Mouse (Mus musculus) MEL (cell line): ENCODE data around the gene Brdt. TPM values are rescaled to one million over a fixed set of nuclear protein-coding genes. Genes with fewer than 3 reads are reported as not detected.

Experiments
- DNase-seq: peaks from one replicate; pipeline ENCODE4 v3.0.0; 2011; ENCODE audit warnings: low read depth, low spot score
- H3K27ac ChIP-seq: 2 replicates; pipeline ENCODE4 v1.5.1; 2012; ENCODE audit warnings: low read depth, mild to moderate bottlenecking, control low read depth, low read length, moderate library complexity; ENCODE audit not compliant: control insufficient read depth
- H3K27me3 ChIP-seq, 2 experiments: fragments of 150-350 bp in 1 of 2; sonication (generic) in 1 of 2; 2 replicates each; pipeline ENCODE4 v1.6.1; 2012; ENCODE audit warnings: low read length in 2 of 2, mild to moderate bottlenecking in 2 of 2, improper control_type of control experiment in 1 of 2, moderate library complexity in 1 of 2; ENCODE audit not compliant: insufficient read depth in 2 of 2, control insufficient read depth in 1 of 2
- H3K36me3 ChIP-seq, 2 experiments: 2 replicates each; pipeline ENCODE4 v1.6.1; 2012 to 2014; ENCODE audit warnings: low read length in 2 of 2, improper control_type of control experiment in 1 of 2, inconsistent platforms in 1 of 2, mild to moderate bottlenecking in 1 of 2; ENCODE audit not compliant: insufficient read depth in 2 of 2, control insufficient read depth in 1 of 2
- H3K4me1 ChIP-seq, 2 experiments: fragments of 150-350 bp in 1 of 2; sonication (generic) in 1 of 2; 2 replicates each; pipeline ENCODE4 v1.6.1; 2012; ENCODE audit warnings: low read length in 2 of 2, improper control_type of control experiment in 1 of 2, mild to moderate bottlenecking in 1 of 2; ENCODE audit not compliant: insufficient read depth in 2 of 2, control insufficient read depth in 1 of 2
- H3K4me3 ChIP-seq, 2 experiments: fragments of 150-350 bp in 1 of 2; sonication (generic) in 1 of 2; 2 replicates each; pipeline ENCODE4 v1.5.1; 2012; ENCODE audit warnings: low read depth in 2 of 2, low read length in 2 of 2, mild to moderate bottlenecking in 2 of 2, moderate library complexity in 2 of 2, control low read depth in 1 of 2, improper control_type of control experiment in 1 of 2; ENCODE audit not compliant: control insufficient read depth in 1 of 2, insufficient read depth in 1 of 2
- H3K79me2 ChIP-seq: 2 replicates; pipeline ENCODE4 v1.6.1; 2012; ENCODE audit warnings: mild to moderate bottlenecking, low read length, moderate library complexity; ENCODE audit not compliant: control insufficient read depth, poor library complexity, insufficient read depth
- H3K9ac ChIP-seq: 2 replicates; pipeline ENCODE4 v1.6.1; 2012; ENCODE audit warnings: low read depth, mild to moderate bottlenecking, control low read depth, low read length, moderate library complexity; ENCODE audit not compliant: control insufficient read depth, poor library complexity, severe bottlenecking
- H3K9me3 ChIP-seq: fragments of 150-350 bp; sonication (generic); replicated peaks from 2 replicates; pipeline ENCODE4 v1.6.1; 2012; ENCODE audit warnings: mild to moderate bottlenecking, low read length, improper control_type of control experiment, moderate library complexity; ENCODE audit not compliant: insufficient read depth
- BHLHE40 ChIP-seq: IDR thresholded peaks from 2 replicates; pipeline ENCODE4 v1.6.1; 2012; ENCODE audit warnings: low read depth, mild to moderate bottlenecking, inconsistent platforms, low read length, improper control_type of control experiment, borderline replicate concordance
- CHD1 ChIP-seq: IDR thresholded peaks from 2 replicates; pipeline ENCODE4 v1.6.1; 2012; ENCODE audit warnings: low read depth, mild to moderate bottlenecking, inconsistent platforms, low read length, improper control_type of control experiment
- CTCF ChIP-seq, 3 experiments: IDR thresholded peaks in 2 of 3; conservative IDR thresholded peaks in 1 of 3; 2 replicates each; pipeline ENCODE4 v1.5.1; 2011 to 2012; ENCODE audit warnings: low read length in 3 of 3, low read depth in 2 of 3, mild to moderate bottlenecking in 2 of 3, improper control_type of control experiment in 1 of 3, inconsistent platforms in 1 of 3, mixed read lengths in 1 of 3, moderate library complexity in 1 of 3; ENCODE audit not compliant: control insufficient read depth in 1 of 3, insufficient read depth in 1 of 3, poor library complexity in 1 of 3, severe bottlenecking in 1 of 3
- E2F4 ChIP-seq: IDR thresholded peaks from 2 replicates; pipeline ENCODE4 v1.6.1; 2011; ENCODE audit warnings: low read depth, low read length, improper control_type of control experiment, borderline replicate concordance
- GABPA ChIP-seq: IDR thresholded peaks from 2 replicates; pipeline ENCODE4 v1.6.1; 2012; ENCODE audit warnings: low read depth, mild to moderate bottlenecking, inconsistent platforms, low read length, improper control_type of control experiment, moderate library complexity
- JUND ChIP-seq: IDR thresholded peaks from 2 replicates; pipeline ENCODE4 v1.6.1; 2011; ENCODE audit warnings: low read depth, mild to moderate bottlenecking, improper control_type of control experiment, low read length
- KAT2A ChIP-seq: conservative IDR thresholded peaks from 2 replicates; pipeline ENCODE4 v1.6.1; 2012; ENCODE audit warnings: low read depth, low read length, improper control_type of control experiment, inconsistent platforms
- MAX ChIP-seq: IDR thresholded peaks from 2 replicates; pipeline ENCODE4 v1.6.1; 2011; ENCODE audit warnings: low read length, improper control_type of control experiment
- MEF2A ChIP-seq: IDR thresholded peaks from 2 replicates; pipeline ENCODE4 v1.6.1; 2014; ENCODE audit warnings: low read depth, mild to moderate bottlenecking, inconsistent platforms, low read length, improper control_type of control experiment; ENCODE audit not compliant: poor library complexity, insufficient replicate concordance, severe bottlenecking; ENCODE audit errors: extremely low read depth
- MXI1 ChIP-seq: IDR thresholded peaks from 2 replicates; pipeline ENCODE4 v1.6.1; 2011; ENCODE audit warnings: mild to moderate bottlenecking, low read depth, low read length, improper control_type of control experiment
- MYB ChIP-seq: IDR thresholded peaks from 2 replicates; pipeline ENCODE4 v1.6.1; 2011; ENCODE audit warnings: mild to moderate bottlenecking, low read depth, low read length, improper control_type of control experiment
- MYC ChIP-seq: IDR thresholded peaks from 2 replicates; pipeline ENCODE4 v1.6.1; 2011; ENCODE audit warnings: low read depth, mild to moderate bottlenecking, low read length, improper control_type of control experiment, moderate library complexity
- POLR2AphosphoS5 ChIP-seq: IDR thresholded peaks from 2 replicates; pipeline ENCODE4 v1.6.1; 2012; ENCODE audit warnings: low read depth, borderline replicate concordance, mild to moderate bottlenecking, inconsistent platforms, low read length, moderate library complexity, mixed read lengths
- RCOR1 ChIP-seq: IDR thresholded peaks from 2 replicates; pipeline ENCODE4 v1.6.1; 2012; ENCODE audit warnings: low read depth, mild to moderate bottlenecking, inconsistent platforms, low read length, improper control_type of control experiment
- SIN3A ChIP-seq: IDR thresholded peaks from 2 replicates; pipeline ENCODE4 v1.6.1; 2012; ENCODE audit warnings: low read length, improper control_type of control experiment, inconsistent platforms
- UBTF ChIP-seq: IDR thresholded peaks from 2 replicates; pipeline ENCODE4 v1.6.1; 2012; ENCODE audit warnings: low read depth, mild to moderate bottlenecking, inconsistent platforms, low read length, improper control_type of control experiment, moderate library complexity, borderline replicate concordance; ENCODE audit not compliant: insufficient read depth
- USF1 ChIP-seq: IDR thresholded peaks from 2 replicates; pipeline ENCODE4 v1.6.1; 2014; ENCODE audit warnings: low read depth, mild to moderate bottlenecking, inconsistent platforms, low read length, improper control_type of control experiment, moderate library complexity
- USF2 ChIP-seq, 2 experiments: IDR thresholded peaks; 2 replicates each; pipeline ENCODE4 v1.6.1; 2011 to 2012; ENCODE audit warnings: improper control_type of control experiment in 2 of 2, low read length in 2 of 2, borderline replicate concordance in 1 of 2, inconsistent platforms in 1 of 2, low read depth in 1 of 2, mild to moderate bottlenecking in 1 of 2; ENCODE audit not compliant: insufficient read depth in 1 of 2
- ZC3H11A ChIP-seq: IDR thresholded peaks from 2 replicates; pipeline ENCODE4 v1.6.1; 2012; ENCODE audit warnings: low read depth, mild to moderate bottlenecking, inconsistent platforms, low read length, improper control_type of control experiment
- polyA plus RNA-seq, 2 experiments: library from polyadenylated mRNA; stranded (reverse) in 1 of 2; unstranded in 1 of 2; fragments of >175 nt in 1 of 2; fragments of >200 nt in 1 of 2; gene quantifications; 2 replicates each; pipeline versions ENCODE4 v1.2.1 to v1.2.4; 2012; ENCODE audit warnings: low replicate concordance in 2 of 2, low read depth in 1 of 2; ENCODE audit not compliant: insufficient read length in 2 of 2, insufficient read depth in 1 of 2, missing spikeins in 1 of 2
- total RNA-seq: library from RNA; depleted of rRNA; stranded (reverse); fragments of 300-350 nt; gene quantifications from 2 replicates; pipeline ENCODE4 v1.2.3, GENCODE M21; 2012

The Brdt gene
- total and polyA plus RNA-seq, 3 experiments, result 10.3 to 16.7 TPM; not detected in 1

- Histone ChIP-seq H3K4me1 (no peaks in the 10 kb centered on the region), H3K27me3 (no peaks in the 10 kb centered on the region; a peak in 1 of 4 replicates), H3K36me3 (no peaks in the 10 kb centered on the region), H3K9ac (no peak within 1 kb of the TSS), H3K79me2 (no peaks in the 10 kb centered on the region), H3K27ac (no peak within 1 kb of the TSS), H3K4me3 (no peak within 1 kb of the TSS), H3K9me3 (no peaks in the 10 kb centered on the region)
- DNase-seq, result no peak
- TF ChIP-seq POLR2AphosphoS5, result no peak
Observed at GRCm38 (mm10) chr5:107289234-107289764, 41.7 kb upstream of the Brdt start, which contains the start of gene Tgfbr3. Gene Tgfbr3, minus strand, starts transcription at chr5:107289629.

GRCm38 (mm10) chr5:107289986-107290385 lies 41.0 kb upstream of the Brdt start:
- Histone ChIP-seq H3K4me3 (no peak overlapping the region), H3K27me3 (no peaks in the 10 kb centered on the region; a peak in 1 of 4 replicates), H3K9ac (no peak overlapping the region), H3K4me1 (no peaks in the 10 kb centered on the region), H3K27ac (no peak overlapping the region), H3K9me3 (no peaks in the 10 kb centered on the region), H3K79me2 (no peaks in the 10 kb centered on the region), H3K36me3 (no peaks in the 10 kb centered on the region)
- TF ChIP-seq RCOR1, result no peak
- no peak for TF ChIP-seq MEF2A
- TF ChIP-seq JUND, result no peak
- no peak for TF ChIP-seq MYC
- TF ChIP-seq MXI1, result no peak
- no peak for TF ChIP-seq BHLHE40
- no peak for TF ChIP-seq UBTF
- no peak for TF ChIP-seq USF2 (IDR thresholded peaks at IDR 0.05; ENCODE audit: borderline replicate concordance in 1 of 2, insufficient read depth in 1 of 2, low read depth in 1 of 2, low read length in 2 of 2)
- TF ChIP-seq POLR2AphosphoS5, result no peak
- no peak for TF ChIP-seq CHD1
- TF ChIP-seq CTCF (IDR thresholded peaks at IDR 0.05 in 2 of 3, conservative IDR thresholded peaks at IDR 0.05 in 1 of 3; ENCODE audit: control insufficient read depth in 1 of 3, insufficient read depth in 1 of 3, low read depth in 2 of 3, low read length in 3 of 3, poor library complexity in 1 of 3, severe bottlenecking in 1 of 3), result no peak
- no peak for TF ChIP-seq GABPA
- TF ChIP-seq KAT2A, result no peak
- TF ChIP-seq USF1, result no peak
- TF ChIP-seq ZC3H11A, result no peak
- no peak for TF ChIP-seq SIN3A
- TF ChIP-seq MYB, result no peak
- no peak for TF ChIP-seq MAX
- TF ChIP-seq E2F4, result no peak
- DNase-seq, result no peak
